Mouse (Mus musculus) spleen, postnatal 14 days (tissue): ENCODE data around the gene Cacna1d.

Source experiments
- DNase-seq, 2 experiments: peaks; one replicate each; pipeline ENCODE4 v3.0.0; 2021 to 2022; ENCODE audit warnings: low spot score in 2 of 2

Gene Cacna1d

DNA sequence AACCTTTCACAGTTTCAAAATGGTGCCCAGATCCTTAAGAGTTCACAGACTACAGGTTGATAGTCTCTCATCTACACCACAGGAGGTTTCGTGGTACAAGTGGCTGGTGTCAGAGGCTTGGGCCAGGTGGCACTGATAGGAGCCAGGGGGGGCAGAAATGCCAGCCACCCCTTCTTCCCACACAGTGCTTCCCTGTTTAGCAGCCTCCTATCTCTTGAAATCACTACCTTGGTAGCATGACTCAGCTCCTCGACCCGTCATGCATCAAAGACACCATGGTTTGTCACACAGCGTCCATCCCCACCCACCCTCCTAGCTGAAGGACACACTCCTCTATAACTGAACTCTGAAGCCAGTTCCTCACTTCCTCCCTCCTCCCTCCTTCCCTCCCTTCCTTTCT, 398.8 kb downstream of the Cacna1d start:
- no peak for DNase-seq

DNA sequence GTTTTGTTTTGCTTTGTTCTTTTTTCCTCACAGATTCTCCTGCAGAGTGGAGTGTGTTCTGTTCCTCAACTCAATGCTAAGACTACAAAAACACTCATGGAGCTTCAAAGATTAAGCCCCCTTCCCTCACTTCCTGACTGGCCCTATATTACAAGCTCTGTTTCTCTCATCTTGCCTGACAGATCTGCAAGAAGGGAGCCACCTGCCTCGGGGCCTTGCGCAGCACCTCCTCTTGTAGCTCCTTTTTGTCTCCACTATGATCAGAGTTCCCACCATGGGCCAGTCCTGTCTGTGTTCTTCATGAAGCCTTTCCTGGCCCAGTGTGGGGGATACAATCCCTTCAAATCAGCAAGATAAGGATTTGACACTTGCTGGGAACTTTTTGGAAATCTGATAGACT, 399.2 kb downstream of the Cacna1d start:
- DNase-seq, result no peak

DNA sequence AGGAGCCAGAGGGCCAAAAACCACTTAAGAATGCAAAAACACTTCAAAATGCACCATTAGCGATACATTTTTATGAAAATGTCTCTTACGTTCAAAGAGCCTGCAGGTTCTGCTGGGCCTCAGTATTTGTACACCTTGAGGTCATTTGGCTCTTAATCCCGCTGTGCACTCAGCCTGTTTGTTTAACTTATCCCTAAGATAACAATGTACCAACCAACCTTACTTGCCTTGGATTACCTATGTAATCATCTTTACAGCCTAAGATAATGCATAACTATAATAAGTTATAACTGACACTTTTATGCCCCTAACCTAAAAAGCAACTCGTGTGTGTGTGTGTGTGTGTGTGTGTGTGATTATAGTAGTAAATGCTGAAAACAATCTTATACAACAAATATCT, 411.5 kb downstream of the Cacna1d start:
- no peak for DNase-seq

DNA sequence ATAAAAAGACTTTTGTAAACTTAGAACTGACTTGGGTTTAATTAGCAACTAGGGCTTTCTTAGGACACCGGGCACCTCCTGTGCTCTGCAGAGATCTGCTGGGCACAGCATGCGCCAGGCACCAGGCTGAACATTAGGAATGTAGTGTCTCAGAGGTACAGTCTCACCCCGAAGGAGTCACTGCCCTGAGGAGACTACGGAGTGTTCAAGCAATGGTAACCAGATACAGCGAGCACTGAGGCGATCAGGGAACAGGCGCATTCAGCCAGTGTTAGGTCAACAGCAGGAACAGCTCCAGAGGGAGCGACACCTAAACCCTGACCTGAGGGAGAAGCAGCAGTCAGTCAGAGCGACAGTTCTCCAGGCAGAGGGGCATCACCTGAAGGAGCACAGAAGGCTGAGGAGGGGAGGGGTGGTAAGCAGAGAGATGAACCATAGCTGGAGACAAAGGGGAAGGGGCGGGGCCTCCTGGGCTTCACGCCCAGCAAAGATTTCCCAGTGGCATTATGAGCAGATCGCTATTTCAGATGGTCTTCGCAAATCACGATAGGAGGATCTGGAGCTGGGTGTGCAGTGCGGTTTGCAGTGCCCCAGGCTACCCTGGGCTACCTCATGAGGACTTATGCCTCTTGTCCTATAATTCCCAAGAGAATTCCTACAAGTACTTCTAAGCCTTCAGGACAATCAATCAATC, 413.0 kb downstream of the Cacna1d start:
- no peak for DNase-seq

DNA sequence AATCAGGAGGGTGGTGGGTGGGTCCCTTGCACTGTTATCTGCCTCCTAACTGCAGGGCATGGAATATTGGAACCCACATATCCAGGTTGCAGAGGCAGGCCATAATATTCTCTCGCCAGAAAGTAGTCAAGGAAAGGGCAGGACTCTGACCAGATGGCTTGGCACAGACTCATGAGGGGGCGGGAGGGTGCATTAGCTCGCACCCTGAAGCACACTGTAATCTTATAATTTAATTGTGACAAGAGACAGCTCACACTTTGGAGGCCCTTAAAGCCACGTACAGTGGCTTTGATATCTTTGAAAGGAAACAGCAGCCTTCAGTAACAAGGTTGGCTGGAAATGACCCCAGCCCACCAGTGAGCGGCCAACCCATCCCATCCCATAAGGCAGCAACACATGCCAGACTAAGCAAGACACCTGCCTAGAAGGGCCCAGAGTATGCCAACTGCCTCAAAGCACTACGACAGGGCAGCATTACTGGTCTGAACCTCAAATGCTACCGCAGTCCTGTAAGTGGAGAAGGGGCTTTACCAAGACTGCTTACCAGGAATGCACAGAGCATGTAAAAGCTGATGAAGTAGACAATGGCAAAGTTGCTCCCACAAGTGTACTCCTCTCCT, 415.9 kb downstream of the Cacna1d start:
- DNase-seq, result no peak

DNA sequence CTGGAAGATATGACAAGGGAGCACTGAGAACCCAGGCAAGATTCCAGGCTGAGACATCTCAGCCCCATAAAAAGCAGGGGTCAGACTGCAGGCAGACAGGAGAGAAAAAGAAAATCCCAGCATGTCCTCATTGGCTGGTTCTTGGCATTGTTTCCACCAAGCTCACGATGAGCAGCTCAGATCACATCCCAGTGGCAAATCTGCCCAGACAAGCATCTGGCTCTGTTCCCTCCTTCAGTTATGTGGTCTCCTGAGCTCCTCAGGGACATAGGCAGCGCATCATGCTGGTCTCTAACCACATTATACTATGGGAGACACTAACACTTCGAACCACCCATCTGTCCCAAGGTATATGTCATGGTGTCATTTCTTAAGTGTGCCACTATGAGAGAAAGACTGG, 422.7 kb downstream of the Cacna1d start:
- DNase-seq, result no peak

DNA sequence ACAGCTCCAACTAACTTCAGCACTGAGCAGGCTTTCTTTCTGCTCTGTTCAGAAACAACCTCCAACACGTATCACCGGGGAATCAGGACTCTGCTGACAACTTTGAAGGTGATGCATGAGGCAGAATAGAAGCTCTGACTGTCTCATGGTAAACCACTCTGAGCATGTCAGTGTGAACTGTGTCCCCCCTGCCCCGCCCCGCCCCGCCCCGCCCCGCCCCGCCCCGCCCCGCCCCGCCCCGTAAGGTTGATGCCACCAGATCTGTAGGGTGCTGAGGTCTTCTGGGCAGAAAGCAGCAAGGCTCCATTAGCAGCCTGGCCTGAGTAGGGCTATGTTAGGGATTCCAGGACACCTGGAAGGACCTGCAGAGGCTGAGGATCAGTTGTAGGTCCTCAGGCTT, 424.5 kb downstream of the Cacna1d start:
- no peak for DNase-seq

DNA sequence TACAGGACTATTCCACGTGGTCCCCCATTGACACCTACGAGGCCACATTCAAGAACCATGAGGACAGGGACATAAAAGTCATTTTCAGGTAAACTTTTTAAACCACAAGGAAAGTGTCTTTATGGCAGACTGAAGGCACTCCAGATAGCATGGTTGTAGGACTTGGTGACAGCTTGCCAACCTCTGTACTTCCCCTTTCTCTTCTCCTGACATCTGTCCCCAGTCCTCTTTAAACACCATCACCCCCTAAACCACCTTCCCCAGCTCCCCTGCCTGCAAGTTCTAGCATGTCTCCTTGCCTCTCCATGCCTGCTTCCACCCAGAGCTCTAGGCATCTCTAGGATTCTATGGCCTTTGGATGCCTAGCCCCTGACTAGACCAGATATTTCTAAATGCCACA, 426.4 kb downstream of the Cacna1d start:
- no peak for DNase-seq

DNA sequence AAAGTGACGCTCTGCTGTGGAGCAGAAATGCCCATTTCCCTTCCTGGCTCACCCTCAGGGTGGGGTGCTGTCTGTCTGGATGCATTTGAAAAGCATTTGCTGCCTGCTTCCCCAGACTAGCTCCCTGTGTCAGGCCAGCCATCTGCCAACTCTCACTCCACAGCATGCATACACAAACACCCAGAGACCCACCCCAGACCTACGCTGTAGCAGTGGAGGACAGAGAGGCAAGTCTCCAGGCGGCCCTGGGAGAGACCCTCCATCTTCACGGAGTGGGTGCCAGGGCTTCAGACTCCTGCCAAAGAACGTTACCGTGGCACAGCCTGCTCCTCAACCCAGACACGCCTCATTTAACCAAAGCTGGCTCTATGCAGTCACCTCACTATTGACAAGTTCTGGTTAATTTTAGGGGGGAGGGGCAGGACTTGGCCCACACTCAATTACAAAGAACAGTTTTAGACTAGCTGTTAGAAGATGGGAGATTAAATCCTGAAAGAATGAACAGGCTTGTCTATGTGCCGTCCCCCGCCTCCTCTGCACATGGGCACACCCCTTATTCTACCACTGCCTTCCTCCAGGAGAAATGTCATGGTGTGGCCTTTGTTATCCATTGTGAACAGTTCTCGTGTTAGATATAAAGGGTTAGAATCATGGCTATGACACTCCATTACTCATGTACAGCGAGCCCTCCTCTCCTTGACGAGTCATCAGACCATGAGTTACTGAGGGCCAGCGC, 435.1 kb downstream of the Cacna1d start:
- no peak for DNase-seq

DNA sequence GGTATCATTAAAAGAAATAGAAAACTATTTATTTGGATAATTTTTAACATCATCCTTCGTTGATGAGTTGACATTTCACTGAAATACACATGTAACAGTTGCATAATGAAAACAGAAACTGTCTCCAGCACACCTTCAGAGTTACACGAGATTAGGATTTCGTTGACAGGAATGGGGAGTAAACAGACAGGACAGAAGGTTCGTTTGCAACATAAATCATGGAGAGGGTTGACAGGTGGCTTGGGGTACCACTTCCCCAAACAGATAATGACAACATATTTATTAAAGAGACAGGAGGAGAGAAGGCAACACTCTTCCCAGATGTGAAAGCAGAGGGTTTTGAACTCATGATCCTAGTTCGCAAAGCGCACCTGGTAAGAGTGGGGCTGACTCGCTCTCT, 436.3 kb downstream of the Cacna1d start:
- DNase-seq, result no peak

DNA sequence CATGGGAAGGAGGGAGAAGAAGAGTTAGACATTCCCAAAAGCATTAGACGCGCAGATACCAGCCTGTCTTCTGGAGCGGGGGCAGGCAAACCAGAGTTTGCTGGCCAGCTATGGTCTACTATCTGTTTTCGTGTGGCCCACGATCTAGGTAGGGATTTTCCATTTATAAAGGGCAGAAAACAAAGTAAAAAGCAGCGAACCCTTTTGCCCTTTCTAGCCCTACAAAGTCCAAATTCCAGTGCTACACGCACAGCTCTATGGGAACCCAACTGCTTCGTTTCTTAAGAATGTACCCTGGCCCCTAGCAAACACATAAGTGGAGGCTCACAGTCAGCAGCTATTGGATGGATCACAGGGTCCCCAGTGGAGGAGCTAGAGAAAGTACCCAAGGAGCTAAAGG, 441.0 kb downstream of the Cacna1d start:
- no peak for DNase-seq

DNA sequence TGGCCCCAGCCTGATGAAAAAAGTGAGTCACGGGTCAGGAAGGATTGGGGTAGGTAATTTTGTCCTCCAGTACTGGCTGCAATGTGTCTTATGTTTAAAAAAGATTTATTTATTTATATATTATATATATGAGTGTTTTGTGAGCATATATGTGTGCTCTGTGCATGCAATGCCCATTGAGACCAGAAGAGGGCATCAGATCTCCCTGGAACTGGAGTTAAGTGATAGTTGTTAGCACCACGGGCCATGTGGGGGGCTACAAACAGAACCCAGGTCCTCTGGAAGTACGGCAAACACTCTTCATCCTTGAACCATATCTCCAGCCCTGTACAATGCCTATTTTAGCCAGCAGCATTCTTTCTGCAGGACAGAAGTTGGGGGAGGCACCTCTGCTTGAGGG, 443.2 kb downstream of the Cacna1d start:
- no peak for DNase-seq

DNA sequence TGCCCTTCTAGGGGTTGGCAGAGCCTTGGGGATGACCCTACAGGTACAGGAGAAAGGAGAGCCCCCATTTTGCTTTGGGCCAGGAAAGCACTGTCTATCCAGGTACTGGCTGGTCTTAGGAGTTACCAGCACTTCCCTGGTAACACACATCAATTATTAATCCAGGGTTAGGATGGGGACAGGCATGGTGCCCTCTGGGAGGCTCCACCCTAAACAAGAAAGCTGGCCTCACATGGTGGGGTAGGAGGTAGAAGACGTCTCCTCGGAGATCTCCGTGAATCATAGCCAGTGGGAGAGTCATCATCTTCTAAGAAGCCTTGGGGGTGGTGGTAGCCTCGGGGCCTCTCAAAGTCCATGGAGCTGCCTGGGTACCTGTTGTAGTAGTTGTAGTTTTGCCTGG, 444.3 kb downstream of the Cacna1d start:
- DNase-seq, result no peak

DNA sequence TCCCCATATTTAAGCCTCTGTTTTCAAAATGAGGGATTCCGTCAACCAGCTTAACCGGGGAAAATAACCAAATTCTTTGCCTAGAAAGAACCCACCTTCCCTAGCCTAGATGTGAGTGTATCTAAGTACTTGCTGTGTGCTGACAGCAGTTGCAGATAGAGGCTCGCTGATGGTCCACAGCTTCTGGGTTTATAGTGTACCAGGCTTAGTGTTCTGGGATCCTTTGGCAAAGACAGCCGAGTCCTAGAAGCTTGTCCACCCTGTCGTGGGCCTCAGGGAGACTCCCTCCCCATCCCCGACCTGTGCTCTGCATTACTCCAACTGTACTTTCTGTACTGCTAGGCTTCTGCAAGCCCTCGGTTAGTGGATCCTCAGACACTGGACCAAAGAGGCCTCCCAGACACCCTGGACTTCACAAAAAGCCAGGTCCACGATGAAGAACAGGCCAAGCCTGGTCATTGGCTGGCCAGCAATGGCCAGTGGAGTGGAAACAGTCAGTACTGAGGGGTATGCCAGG, 445.5 kb downstream of the Cacna1d start:
- no peak for DNase-seq

DNA sequence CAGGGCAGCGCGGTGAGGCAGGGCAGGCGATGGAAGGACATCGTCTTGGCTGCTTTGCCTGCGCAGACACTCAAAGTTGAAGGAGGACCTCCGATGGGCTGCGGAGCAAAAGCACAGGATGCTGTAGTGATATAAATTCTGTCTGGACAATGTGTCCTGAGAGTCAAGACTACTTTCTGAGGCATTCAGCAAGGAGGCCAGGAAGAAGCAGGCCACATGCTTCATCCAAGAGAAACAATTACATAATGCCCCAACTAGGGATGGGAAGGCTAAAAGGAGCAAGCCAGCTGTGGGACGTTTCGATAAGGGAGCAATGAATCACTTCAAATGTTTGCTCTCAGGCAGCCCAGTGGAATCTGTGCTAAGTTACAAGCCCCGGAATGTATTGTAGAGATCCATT, 446.0 kb downstream of the Cacna1d start:
- DNase-seq, result no peak

DNA sequence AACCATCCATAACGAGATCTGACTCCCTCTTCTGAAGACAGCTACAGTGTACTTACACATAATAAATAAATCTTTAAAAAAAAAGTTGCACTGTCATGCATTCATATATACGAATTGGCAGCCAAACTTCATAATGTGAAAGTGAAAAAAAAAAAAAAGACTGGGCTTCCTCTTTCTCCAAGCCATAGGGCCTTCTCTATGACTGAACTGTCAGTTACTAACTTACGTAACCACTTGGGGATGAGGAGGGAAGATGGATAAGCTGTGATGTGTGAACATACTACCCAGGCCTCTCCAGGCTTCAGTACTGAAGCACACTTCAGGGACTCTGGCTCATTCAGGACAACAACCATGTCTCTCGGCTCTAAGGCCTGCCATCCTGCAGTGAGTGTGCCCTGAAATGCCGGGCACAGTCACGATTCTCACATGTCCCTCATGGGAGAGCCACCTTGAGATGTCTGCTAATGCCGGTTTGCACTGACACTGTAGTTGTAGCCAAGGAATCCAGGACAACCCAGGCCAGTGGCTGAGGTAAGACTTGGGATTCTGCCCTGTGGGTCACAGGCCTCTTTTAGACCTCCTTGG, 447.8 kb downstream of the Cacna1d start:
- DNase-seq, result no peak

DNA sequence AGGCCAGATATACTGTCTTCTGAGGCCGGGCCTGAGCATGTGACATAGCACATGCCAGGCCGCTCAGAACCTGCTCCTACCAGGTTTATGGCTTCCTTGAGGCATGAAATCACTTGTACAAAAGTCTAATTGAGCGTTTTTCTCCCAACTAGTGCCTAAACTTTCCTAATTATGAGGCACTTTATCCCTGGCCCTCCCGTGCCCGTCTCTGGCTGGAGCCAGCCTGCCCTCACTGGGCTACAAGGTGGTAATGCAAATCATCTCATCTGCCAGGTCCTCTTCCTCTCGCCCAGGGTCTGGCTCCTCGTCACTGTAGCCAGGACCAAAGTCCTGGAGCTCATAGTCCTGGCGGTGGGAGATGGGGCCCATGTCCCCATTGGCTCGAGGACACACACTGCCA, 449.4 kb downstream of the Cacna1d start:
- no peak for DNase-seq

DNA sequence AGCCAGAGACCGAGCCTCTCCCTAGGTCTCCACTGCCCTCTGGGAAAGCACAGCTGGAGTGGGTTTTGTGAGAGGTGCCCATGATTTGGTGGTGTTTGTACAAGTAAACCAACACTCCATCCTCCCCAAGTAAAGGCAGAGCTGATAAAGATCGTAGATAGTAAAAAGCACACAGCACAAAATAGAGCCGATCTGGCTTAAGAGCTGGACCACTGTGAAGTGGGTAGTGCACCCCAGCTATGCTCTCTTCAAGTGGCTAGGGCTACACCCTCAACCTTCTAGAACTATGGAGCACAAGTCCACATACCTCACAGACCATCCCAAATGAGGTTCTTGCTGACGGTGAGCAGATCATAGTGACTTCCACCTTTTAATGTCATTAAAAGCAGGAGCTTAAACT, 451.8 kb downstream of the Cacna1d start:
- no peak for DNase-seq

DNA sequence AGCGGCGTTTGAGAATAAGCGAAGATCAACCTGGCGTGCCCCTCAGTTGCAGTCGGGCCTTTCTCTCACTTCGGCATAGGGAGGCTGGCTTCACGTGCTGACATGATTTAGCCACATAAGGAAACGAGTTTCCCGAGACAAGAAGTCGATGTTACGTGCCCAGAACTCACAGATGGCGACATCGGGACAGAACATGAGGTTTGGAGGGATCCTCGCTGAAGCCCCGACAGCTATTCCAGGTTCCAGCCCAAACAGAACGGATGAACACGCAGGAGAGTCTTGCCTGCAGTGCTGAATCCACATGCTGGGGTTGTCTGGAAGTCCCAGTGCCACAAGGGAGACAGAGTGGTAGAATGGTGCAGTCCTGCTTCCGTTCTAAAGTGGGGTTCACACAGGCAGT, 452.8 kb downstream of the Cacna1d start:
- DNase-seq, result no peak

DNA sequence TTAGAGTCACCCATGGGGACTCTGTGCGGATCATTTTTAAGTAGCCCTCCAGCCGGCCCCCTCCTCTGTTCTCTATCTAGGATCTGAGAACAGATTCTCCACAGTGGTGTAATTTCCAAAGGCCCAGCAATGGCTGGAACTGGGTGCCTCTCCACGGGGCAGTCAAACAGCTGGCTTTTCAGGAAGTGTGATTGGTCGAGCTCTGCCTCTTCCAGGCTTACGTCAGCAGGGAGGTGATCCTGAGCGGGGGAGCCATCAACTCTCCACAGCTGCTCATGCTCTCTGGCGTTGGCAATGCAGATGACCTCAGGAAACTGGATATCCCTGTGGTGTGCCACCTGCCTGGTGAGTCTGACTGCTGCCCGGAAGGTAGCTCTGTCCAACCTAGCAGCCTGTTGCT, 457.9 kb downstream of the Cacna1d start:
- DNase-seq, result no peak

DNA sequence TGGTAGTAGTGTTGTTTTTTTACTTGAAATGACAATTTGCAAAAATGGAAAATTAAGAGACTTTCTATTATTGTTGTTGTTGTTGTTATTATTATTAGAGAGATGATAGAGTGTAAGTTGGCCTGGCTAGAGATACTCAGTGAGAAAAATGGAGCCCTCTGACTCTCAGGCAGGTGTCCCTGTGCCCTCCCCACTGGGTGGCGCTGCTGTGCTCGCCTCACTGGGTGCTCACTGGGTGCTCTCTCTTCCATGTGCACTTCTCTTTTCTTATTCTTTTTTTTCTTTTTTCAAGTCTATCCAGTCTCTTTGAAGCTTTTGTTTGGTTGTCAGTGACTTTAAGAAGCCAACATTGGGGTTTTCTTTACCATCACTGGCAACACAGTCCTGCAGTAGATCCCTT, 463.9 kb downstream of the Cacna1d start:
- peak in 1 of 2 experiments; percentile 43 for DNase-seq

DNA sequence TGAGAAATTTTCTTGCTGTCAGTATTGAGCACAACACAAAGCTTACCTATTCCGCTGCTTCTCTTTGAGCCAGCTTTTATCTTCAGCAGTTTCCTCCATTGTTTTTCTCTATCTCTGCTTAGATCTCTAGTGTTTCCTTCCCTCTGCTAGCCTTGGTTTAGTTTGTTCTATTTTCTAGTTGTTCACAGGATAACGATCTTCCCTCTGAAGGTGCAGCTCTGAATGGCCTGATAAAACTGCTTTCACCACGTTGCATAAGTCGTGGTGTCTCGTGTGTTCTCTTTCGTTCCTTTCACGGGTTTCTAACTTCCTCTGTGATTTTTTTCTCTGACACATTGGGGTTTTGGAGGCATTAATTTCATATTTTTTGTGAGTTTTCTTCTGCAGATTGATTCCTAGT, 466.9 kb downstream of the Cacna1d start:
- DNase-seq, result no peak

DNA sequence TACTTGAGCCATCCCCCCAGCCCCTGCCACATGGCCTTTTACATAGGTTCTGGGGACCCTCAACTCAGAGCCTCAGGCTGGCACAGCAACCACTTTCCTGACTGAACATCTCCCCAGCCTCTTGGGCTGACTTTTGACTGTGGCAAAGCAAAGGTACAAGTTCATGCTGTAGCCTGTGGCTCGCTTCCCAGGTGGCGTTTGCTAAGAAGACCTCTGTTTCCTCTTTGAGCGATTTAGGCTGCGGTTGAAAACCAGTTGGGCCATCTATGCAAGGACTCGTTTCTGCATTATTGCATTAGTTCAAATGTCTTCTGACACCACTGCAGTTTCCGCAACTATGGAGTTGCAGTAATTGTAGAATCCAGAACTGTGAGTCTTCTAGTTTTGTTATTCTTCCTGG, 468.8 kb downstream of the Cacna1d start:
- no peak for DNase-seq
